Mouse (Mus musculus) ovary, postnatal 14 days (tissue): ENCODE data around the gene Msantd3.

Experiments used
- DNase-seq: peaks from one replicate; pipeline ENCODE4 v3.0.0; 2022; ENCODE audit warnings: low spot score

Gene Msantd3

GRCm38 (mm10) chr4:48539841-48540575 lies at the start of gene Msantd3:
Msantd3 (plus strand) TSS chr4:48539935.
- DNase-seq = peak; percentile 46

DNA sequence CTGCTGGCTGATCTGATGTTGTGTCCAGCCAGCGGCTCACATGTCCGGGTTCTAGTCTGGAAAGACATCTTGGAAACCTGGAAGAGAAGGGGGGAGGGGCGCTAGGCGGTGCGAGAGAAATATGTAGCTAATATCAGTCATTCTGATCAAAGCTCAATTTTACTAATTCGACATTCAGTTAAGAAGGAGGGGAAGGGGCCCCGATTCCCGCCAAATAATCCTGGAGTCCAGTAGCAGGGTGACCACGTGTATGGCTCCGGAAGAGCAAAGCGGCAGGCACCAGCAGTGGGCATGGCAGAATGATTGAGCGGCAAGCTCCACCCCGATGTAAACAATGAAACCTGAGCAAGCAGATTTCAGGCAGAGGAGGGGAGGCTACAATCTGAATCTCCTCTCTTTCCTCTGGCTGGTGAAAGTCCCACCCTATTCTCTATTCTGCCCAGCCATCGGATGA lies 48.4 kb upstream of the Msantd3 start:
- no peak for DNase-seq

GRCm38 (mm10) chr4:48492510-48492909 lies 47.2 kb upstream of the Msantd3 start:
- no peak for DNase-seq

- DNase-seq = no peak
Measured at GRCm38 (mm10) chr4:48510861-48511260, 28.9 kb upstream of the Msantd3 start.

DNA sequence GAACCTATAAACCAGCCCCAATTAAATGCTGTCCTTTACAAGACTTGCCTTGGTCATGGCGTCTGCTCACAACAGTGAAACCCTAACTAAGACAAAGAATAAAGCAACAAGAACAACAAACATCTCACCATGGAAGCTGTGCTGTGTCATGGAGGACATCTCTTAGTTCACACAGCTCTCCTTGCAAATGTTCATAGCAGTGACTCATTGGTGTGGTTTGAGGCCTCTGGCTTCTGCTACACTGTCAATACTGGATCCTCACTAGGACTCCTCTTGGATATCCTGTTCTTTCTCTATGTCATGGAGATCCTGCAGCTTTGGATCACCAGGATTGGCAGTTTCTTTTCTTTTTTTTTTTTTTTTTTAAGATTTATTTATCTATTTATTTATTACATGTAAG lies 10.2 kb upstream of the Msantd3 start:
- no peak for DNase-seq

GRCm38 (mm10) chr4:48531804-48532601 lies 7.7 kb upstream of the Msantd3 start:
- DNase-seq = no peak

DNA sequence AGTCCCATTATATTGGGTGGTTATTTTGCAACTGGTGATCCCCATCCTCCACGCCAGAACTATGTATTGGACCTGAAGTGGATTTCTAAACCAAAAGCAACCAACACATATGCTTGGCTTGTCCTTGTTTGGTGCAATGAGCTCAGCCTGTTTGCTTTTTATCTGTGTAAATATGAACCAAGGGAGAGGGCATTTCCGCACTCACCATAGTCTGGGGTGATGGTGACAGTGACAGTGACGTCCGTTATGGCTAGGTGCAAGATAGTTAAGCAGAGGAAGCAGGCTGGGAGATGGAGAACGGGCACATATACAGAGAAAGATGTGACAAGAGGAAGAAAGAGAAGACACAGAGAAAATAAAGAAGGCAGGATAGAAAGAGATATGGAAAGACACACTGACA lies 3.5 kb upstream of the Msantd3 start:
- no peak for DNase-seq

DNA sequence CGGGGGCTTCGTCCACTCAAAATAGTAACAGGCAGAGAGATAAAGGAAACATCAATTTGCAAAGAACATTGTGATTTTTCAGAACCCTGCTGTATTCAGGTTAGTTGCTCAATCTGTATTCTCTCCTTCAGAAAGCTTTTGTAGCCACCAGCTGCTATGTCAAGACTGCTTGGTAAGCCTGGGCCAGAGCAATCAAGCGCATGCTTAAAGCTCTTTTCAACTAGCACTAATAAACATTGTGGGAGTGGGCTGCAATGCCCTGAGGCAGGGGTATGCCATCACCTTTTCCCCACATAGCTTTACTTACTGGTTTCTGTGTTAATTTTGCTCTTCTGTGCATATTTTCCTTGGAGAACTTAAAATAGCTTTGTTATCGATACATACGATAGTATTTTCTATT lies 2.7 kb upstream of the Msantd3 start:
- DNase-seq = no peak

DNA sequence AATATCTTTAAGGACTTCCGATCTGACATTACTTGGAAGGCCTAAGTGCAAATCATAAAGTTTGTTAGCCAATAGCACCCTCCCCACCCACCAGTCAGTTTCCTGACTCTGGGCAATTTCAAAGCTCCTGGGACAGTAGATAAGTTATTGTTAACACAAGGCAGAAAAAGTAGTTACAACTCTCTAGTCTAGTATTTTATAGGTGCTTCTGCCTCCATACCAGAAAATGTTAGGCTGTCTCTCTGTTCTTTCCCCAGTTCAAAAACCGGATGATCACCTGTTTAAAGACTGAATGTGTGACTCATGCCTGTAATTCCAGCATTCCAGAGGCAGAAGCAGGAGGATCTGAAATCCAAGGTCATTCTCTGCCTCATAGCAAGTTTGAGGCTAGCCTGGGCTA lies 1.2 kb upstream of the Msantd3 start:
- DNase-seq = no peak

DNA sequence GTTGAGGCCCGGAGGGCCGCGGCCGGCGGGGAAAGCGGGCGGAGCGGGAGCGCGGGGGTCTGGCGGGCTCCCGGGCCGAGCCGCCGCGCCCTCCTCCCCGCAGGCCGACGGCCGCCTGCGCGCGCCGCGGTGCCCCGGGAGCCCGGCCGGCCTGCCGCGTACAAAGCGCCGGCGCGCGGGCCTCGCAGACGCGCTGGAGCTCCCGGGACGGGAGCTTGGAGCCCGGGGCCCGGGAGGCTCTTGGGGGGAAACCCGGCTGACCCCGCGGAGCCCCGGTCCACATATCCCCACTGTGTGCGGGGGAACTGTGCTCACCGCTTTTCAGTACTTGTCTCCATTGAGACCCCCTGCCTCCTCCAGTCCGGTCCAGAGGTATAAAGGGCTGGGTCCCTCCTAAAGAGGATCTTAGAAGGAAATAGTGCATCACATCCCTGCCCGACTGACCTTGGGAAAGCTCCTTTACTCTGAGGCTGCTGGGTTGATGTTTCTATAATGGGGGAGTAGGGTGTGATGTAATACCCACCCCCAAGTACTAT lies 909 bp downstream of the Msantd3 start:
- DNase-seq = peak; percentile 30

DNA sequence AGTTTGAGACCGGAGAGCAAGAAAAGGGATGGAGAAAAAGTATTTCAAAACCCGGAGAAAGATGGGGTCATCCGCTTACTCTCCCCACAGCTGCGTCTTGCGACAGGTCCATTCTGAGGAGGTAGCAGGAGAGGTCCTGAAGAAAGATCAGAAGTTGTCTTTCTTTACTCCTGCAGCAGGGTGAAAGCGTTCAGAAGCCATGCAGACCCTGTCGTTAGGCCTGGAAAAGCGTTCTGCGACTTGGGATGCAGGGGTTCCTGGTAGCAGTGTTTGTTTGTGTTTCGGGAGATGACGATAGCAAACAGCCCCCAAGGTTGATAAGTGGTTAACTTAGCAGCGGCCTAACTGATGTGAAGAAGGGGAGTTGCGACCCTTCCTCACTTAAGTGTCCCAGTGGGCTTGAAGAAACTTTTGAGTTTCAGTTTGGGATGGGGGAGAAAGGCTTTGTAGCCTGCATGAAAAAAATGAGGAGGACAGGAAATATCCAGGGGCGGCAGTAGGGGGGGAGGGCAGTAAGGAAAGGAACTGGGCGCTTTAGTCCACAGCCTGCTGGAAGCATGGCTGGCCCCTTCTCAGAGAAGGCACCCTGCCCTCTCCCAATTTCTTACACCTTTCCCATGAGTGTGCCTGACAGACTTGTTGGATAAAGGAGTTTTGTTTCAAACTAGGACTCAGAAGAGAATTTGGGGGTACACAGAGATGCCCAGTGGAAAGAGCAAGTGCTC lies 2.0 kb downstream of the Msantd3 start:
- DNase-seq = no peak

DNA sequence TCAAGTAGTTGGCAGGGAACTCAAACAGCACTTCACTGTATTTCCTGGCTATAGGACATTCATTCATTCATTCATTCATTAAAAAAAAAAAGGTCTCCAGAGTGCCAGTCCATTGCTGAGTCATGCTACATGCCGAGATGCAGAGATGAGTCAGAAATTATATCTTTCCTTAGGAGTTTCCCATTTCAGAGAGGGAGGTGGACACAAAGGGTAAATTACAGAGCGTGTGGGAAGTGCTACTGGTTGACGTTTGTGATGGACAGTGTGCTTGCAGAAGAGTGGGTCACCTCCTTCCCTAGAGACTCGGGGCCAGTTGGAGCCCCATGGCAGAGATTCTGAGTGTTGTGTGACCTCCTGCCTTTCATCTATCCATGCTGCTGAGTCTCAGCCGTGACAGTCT lies 2.6 kb downstream of the Msantd3 start:
- no peak for DNase-seq

- DNase-seq = no peak
Measured at GRCm38 (mm10) chr4:48543071-48543865, 3.5 kb downstream of the Msantd3 start.

DNA sequence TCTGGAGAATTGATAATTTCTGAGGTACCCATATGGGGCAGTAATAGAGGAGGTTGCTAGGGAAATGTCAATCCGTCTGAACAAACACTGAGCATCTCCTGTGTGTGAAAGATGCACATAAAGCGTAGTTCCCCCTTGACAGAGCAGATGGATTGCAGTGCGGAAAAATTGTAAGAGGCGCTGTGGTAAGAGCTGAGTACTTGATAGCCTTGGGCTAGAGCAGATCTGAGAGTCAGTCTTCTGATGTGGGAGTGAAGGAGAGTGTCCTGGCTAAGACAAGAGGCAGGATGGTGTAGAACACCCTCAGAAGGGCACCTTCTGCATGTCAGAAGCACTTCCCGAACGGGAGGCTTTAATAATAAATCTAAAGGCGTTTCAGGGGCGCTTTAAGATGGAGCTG lies 4.4 kb downstream of the Msantd3 start:
- no peak for DNase-seq

- DNase-seq = no peak
Measured at GRCm38 (mm10) chr4:48545966-48546365, 6.2 kb downstream of the Msantd3 start.

- DNase-seq = no peak
Measured at GRCm38 (mm10) chr4:48546568-48547496, 7.1 kb downstream of the Msantd3 start.

DNA sequence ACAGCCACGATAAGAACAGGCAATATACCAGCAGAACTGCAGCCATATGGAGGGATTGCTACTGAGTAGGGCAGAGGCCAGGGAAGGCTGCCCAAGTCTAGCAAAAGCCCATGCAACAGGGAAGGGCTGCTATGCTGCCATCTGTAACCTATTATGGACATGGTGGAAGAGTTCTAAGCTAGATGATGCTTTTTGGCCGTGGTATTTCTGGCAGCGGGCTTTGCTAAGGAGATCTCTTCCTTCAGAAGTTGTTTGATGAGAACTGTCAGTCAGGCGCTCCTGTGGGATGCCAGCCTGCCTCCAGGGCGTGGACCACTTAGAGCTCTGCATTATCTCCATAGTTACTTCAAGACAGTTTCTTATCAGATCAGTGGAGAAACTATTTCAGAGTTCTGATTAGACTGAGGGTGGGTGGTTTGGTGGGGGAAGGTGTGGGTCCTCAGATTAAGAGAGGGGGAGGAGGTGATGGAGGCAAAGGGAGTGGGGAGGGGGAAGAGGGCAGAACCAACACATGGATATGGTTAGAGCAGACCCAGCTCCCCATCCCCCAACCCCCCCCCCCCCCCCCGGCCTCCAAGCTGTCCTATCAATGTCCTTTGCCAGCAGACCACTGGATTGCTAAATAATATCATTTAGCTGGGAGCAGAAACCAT lies 8.8 kb downstream of the Msantd3 start:
- DNase-seq = no peak

- no peak for DNase-seq
Measured at GRCm38 (mm10) chr4:48549661-48550060, 9.9 kb downstream of the Msantd3 start.

DNA sequence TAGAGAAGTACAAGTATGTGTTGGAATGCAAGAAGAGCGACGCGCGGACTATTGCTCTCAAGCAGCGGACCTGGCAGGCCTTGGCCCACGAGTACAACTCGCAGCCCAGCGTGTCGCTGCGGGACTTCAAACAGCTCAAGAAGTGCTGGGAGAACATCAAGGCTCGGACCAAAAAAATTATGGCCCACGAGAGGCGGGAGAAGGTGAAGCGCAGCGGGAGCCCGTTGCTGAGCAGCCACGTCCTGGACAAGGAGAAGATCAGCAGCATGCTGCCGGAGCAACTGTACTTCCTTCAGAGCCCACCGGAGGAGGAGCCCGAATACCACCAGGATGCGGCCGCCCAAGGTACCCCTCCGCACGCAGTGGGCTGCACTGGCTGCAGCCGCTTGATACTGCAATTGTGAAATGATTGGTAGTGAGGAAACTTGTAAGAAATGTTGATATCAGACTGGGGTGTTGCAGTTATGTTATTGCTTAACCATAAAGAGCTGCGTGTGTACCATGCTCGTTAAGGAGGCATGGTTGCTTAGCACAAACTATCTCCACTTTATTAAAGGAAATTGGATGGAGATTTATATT lies 12.8 kb downstream of the Msantd3 start:
- no peak for DNase-seq

- no peak for DNase-seq
Measured at GRCm38 (mm10) chr4:48554132-48554531, 14.4 kb downstream of the Msantd3 start.
